Mouse (Mus musculus): ENCODE measurements around the gene Rbfox1.

Gene Rbfox1

DNA sequence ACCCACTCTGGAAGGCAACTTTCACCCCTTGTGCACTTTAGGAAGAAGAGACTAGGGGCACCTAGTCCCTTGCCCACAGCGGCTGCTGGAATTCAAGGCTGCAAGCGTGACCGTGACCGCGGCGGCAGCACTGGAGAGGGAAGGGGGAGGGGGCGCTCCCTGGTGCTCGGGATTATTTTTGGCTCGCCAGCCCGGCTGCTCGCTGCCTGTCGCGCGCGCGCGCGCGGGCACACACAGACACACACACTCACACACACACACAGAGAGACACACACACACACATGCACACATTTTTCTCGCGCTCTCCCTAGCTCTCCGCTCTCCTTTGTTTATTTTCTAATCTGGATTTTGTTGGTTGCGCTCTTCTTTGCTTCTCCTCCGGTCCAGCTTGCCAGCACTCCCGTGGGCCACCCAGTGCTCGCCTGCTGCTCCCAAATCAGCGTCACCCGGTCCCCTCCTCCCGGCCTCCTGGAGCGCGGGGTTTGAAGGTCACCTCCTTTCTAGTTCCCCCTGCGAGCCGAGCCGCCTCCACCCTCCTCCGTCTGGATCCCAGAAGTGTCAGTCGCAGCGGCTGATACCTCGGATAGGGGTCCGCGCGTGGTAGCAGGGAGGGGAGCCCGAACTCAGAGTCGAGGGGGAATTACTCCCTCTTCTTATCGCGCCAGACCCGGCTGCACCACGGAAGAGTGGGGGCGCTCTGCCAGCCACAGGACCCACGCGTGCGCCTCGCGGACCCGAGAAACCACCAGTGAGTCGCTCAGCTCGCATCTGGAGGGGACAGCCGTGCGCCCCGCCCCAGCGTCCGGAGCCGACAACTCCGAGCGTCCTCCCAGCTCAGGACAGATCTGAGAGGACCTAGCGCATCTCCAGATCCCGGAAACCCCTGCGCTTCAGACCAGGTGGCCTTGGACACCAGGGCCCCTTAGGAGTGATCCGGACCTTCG lies at the start of gene Rbfox1:
Gene Rbfox1 (plus strand): TSS at position 610 of the 944 bp plus-strand sequence.
- DNase-seq, result no peak

DNA sequence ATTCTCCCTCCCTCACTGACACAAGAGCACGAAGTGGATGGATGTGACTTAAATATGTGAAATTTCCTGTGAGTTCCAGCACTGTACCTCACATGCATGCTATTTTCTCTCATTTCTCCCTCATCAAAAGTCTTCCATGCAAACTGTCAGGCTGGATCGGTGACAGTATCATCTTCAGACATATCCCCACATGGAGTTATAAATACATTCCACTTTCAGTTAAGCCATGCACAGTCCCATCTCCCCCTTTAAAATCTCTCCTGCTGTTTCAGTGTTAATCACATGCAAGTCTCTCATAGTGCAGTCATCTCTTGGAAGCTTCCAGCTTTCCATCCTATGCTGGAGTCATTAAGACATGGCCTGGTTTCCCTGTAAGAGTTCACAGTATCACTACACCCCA lies 48.4 kb upstream of the Rbfox1 start:
- no peak for DNase-seq

DNA sequence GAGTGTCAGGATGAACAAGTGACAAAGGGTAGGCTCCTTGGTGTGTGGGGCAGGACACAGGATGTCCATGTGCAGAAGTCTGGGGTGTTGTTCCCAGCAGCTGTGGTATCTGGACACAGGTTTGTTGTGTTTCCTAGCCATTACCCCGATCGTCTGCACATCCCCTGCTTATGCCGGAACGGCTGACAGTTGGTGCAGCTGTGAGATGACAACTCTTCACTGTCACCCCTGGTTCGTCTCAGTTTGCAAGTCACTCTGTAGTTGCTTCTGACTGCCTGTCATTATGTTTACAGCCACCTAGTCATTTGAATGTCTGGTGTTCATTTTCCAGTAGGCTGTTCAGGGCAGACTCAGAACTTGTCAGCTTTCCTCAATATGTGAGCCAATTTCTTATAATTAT lies 44.0 kb upstream of the Rbfox1 start:
- no peak for DNase-seq

DNA sequence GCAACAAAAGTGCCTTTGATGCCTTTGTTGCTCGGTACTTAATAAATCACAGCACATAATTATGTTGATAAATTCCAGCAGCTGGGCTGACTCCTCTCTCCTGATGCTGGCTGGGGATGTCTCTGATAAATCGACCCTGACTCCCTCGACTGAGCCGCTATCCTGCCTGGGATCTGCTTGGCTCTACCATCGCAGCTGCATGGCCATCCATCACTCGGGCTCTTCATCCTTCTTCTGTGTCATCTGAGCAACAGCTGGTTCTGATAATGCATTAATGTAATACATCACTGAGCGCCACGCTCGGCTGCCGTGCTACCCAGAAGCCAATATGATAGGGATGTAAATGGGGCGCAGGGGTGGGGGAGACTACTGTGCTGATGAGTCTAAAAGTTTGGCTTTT lies 39.5 kb upstream of the Rbfox1 start:
- no peak for DNase-seq

DNA sequence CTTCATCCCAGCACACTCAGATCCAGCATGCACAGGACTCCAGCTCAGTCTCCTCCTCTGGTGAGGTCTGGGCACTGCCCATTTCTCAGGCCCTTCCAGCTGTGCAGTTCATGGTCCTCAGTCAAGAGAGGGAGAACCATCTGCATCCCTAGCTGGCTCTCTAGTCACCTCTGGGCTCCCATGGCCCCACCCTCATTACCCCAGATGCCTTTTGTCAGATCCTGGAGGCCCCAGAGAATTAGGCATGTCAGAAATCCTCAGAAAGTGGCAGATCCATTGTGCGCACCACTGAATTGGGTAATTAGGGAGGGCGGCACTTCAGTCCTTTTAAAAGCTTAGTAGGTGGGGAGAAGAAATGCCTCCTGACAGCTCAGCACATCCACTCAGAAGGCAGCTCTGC lies 32.1 kb upstream of the Rbfox1 start:
- no peak for DNase-seq

DNA sequence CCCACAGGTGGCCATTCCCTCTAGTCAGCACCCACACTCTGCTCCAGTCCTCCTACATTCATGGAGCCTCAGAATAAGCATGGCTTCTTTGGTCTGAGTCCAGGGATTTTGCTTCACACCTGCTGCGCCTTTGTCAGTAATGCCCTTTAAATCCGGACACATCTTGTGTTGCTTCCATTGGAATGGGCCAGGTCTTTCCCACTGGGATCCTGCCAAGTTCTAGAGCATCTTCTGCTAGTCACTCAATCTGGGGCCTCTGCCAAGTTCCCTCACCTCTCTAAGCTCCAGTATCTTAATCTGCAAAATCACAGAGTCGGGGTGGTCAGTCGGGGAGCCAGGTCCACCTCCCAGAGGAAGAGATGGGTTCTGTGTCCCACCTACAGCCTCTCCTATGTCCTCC lies 20.8 kb upstream of the Rbfox1 start:
- no peak for DNase-seq

DNA sequence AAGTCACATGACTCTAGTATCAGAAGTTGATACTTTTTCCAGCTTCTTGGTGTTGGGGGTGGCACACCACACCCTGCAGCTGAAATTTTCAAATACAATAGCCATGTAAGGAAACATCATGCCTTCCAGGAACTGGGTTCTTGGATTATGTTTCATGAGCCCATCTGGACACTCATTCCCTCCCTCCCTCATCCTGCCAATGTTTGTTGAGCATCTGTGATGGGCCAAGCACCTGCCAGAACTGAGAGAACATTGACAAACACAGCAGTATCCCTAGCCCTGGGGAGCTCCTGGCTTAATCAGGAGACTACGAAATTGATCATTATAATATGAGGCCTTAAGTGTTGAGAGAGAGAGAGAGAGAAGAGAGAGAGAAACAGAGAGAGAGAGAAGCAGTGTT lies 18.2 kb upstream of the Rbfox1 start:
- no peak for DNase-seq

DNA sequence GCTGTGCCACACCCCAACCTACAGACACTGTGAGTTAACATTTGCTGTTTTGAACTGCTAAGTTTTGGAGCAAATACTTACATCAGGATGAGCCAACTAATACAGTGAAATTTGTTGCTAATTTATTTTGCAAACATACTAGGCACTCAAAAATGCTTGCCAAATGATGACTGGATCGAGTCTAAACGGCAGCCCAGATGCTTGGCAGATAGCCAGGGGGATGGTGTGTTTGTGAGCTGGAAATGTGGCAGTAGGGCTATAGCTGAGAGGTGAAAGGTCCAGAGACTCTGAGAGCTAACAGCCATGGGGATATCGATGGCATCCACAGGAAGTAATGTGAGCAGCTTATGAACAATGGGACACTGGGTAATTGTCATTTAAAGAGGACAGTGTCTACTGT lies 14.8 kb upstream of the Rbfox1 start:
- DNase-seq, result no peak

DNA sequence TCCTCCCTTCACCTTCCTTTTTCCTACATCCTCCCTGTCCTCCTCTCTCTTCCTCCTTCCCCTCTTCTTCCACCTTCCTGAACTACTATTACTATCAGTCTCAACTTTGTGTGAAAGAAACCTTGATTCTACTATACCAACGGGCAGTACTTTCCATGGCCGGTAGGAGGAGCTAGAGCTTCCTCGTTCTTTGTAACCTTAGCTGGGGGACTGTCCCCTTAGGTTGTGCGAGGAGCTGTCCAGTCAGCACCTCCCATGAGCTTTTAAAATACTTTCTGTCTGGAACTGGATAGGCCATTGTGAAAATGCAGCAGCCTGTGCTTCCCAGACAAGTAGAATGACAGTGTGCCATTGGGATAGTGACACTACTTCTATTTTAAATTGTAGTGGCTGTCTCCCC lies 3.3 kb upstream of the Rbfox1 start:
- DNase-seq, result peak; percentile 6 to 23

DNA sequence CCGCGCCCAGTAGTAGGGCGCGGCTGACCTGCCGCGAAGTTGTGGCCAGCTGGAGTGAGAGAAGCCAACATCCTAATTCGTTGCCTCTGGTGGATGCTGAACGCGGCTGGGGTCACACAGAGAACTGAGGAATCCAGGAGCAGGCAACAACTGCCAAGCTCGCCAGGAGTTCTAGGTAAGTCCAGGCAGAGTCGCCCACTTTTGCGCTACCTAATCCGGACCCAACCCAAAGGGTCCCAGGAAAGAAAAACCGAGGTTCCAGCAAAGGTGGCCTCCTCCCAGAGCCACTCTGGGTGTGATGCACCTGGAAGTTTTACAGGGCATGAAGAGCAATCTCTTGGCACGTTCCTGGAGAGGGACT lies 515 bp downstream of the Rbfox1 start:
- DNase-seq, result no peak

DNA sequence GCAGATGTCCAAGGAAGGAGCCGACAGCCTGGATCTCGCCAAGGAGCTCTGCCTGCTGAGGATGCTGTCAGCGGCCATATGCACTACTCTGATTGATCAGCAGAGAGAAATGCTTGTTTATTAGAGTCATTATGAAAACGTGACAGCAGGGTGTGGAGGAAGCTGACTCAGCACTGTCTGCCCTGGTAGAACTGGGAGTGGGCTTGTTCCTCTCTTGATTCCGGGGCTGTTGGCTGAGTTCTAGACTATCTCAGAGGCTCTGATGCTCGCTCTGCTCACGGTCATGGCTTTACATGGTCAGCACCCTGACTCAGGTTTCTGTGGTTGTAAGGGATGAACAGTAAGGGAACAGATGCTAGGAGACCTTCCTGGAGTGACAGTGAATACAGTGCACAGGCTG lies 10.4 kb downstream of the Rbfox1 start:
- no peak for DNase-seq

DNA sequence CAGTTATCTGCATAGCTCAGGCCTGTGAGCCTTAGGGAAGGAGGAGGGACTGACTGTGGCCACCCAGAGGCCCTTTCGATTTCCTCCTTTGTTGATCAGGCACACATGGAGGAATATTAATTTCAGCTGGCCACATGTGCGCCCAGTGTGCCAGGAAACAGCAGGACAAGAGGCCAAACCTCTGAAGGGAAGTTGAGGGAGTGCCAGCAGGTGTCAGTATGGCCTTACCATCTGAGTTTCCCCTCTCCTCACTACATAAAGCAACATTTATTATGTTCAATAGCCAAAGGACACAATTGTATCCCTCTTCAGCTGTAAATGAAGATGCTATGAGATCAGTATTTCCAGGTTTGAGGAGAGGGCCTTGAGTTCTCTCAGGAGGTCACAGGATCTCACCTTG lies 13.2 kb downstream of the Rbfox1 start:
- DNase-seq, result no peak

DNA sequence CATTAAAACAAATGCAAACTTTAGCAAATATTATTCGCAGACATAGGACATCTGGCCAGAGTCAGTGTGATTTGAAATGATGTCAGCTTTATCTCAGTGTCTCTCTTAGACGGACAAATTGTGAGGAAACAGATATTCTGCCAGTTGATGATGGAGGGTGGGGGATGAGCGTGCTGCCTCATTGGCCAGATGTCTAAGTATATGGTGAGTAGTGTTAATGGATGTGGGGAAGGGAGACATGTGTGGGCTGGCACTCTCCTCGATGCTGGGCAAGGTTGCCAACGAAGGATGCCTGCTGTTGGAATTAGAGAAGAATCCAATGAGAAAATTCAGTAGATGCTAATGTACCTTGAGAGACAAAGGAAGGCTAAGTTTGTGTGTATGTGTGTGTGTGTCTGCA lies 25.6 kb downstream of the Rbfox1 start:
- DNase-seq, result no peak

DNA sequence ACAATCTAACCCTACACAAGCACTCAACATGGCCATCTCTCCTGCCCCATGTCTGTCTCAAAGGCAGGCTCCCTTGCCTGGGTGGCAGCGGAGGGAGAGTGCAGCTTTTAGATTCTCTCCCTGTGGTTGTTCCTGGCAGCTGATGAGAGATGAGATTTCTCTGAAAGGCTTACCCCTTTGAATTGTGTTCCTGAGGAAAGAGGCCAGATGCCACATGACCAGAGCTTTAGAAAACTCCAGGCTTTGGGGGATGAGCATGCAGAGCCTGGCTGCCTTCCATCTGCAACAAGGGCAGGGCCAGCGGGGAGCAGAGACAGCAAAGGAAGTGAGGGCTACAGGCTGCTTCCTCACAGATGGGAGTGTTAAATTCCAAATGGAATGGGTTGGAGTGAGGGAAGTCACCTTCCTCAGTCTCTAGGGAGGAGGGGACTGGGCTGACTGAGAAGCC lies 26.7 kb downstream of the Rbfox1 start:
- DNase-seq, result no peak

DNA sequence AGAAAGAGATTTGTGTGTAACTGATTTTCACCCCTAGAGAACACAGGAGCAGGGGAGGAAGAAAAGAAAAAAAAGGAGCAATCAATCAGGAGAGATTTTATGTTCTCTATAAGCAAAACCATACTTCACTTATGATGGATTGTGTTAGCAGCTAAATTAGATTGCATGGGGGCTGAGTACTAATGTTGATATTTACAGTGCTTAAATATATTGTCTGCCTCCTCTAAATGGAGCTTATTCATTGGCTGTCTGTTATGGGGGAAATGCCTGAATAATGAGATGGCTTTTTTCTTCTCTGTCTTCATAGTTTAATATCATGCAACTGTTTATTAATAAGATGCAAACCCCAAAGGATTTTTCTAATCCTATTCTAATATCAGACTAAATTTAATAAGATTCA lies 32.8 kb downstream of the Rbfox1 start:
- no peak for DNase-seq

DNA sequence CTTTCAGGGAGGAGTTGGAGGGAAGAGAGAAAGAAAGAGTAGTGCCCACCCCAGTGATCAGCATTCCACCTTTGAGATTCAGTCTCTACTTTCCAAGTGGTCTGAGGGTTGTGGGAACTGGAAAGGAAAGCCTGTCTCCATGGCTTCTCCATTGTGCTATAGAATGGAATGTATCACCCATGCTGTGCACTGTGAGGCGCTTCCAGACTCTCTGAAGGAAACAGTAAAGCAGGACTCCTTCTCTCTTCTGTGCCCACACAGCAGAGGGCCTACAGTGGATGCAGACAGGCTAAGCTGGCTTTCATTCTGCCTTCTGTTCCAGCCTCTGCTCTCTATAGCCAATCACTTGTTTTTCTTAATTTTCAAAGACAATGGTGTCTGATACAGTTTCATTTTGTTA lies 41.8 kb downstream of the Rbfox1 start:
- DNase-seq, result no peak

DNA sequence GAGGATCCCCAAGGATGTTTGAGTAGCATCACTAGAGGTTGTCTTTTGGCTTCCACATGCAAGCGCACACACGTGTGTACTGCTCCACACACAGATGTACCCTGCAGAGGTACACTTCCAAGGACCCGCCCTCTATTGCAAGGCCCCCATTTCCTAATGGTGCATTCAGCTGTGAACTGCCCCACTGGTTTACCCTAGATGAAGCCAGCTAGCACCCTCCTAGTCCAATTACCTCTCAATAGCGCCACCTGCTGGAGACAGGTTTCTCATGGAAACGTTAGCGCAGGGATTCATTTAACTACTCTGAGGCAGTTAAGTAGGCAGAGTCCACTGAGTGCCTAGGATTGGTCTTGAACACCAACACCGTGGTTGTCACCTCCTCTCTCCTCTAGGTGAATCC lies 46.5 kb downstream of the Rbfox1 start:
- peak; percentile 17 to 31 for DNase-seq

DNA sequence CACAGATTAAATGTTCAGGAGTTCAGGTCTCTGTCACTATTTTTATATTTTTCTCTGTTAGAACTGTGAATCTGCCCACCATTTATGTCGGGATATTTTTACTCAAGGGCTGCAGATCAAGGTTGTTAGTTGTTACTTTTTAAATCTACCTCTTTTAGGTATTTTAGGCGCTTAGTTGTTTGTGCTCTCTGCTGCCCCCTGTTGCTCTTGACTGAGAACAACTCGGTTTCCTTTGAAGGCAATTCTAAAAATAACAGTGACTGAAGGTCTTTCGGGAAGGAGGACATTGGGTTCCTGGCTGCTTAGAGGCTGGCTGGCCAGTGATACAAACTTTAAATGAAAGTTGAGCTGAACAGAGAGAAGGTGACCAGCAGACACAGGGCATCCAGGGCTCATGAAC lies 54.9 kb downstream of the Rbfox1 start:
- no peak for DNase-seq

DNA sequence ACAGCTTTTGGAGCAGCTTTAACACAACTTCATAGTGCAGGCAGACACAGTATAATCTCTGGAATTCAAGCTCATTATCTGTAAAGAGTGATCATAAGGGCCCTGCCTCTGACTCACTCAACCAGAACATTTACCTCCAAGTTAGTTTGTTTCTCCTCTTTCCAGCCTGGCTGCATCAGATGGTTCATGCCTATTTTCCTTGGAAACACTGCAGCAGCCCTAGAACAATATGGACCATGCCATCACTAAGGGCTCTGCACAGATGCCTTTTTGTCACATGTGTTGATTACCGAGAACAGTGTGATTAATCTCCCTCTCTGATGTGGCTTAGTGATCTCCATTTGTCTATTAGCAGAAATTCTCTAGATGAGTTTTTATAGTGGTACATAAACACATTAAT lies 60.5 kb downstream of the Rbfox1 start:
- DNase-seq, result no peak

DNA sequence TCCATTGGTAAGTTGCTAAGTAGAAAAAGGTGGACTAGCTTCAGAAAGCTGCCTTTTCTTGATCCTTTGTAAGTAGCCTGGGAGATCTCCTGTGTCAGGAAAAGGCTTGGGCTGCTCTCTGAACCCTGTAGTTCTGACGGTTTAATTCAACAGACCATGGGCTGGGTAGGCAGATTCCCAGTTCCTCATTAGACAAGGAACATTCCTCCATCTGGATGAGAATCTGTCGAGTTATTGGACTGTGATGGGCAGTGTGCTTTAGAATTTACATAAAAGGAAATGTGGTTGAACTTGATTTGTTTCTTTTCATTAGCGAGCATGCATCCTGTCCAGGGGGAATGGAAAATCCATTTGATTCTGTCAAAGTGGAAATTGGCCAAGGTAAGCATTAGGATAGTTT lies 68.0 kb downstream of the Rbfox1 start:
- DNase-seq, result no peak

DNA sequence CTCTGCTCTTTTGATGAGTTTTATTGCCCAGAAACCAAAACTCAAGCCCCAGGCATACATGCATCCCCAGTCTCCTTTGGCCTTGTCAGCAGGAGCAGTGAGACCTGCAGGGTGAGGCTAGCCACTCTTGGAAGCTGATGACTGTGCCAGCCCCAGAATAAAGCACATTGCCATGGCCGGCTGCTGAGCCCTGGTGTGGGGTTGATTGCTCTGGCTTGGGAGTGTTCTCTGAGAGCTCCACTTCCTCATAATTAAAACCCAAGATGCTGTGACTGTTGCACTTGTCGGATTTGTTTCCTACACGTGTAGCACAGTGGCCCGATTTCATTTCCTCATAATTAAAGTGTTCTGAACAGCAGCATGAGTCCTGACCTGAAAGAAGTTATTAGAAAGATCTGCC lies 72.3 kb downstream of the Rbfox1 start:
- no peak for DNase-seq

DNA sequence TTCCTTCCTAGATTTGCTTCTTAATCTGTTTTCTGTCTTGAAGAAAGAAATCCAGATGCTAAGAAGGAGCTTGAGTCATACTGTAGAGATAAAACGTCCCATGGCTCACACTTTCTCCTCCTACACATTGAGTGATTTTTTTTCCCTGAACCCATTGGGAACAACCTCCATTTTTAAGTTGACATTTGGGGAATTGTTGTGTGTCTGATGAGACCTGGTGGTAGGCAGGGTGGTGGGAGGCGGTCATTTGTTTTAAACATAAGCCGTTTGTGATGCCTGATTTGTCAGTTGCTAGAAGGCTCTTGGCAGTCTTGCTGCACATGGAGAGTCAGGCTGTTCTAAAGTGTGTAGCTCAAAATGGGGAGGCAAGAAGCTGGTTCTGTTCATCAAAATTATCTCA lies 76.6 kb downstream of the Rbfox1 start:
- DNase-seq, result no peak

DNA sequence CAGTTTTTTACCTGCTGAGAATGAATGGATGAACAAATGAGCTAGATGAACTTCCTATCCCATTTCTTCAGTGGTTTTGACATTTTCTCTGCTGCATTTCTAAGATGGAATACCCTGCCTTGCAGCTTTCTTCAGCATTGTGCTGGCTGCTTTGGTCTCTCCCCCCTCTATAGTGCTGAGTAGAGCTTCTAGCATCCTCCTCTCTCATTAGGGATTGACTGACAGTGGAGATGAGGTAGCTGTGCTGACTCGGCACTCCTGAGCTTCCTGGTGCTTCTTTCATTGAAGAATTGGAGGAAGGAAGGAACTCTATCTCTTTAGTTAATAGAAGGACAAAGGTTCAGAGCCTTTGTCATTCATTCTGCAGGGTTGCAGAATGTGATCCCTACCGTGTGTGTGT lies 89.0 kb downstream of the Rbfox1 start:
- no peak for DNase-seq

DNA sequence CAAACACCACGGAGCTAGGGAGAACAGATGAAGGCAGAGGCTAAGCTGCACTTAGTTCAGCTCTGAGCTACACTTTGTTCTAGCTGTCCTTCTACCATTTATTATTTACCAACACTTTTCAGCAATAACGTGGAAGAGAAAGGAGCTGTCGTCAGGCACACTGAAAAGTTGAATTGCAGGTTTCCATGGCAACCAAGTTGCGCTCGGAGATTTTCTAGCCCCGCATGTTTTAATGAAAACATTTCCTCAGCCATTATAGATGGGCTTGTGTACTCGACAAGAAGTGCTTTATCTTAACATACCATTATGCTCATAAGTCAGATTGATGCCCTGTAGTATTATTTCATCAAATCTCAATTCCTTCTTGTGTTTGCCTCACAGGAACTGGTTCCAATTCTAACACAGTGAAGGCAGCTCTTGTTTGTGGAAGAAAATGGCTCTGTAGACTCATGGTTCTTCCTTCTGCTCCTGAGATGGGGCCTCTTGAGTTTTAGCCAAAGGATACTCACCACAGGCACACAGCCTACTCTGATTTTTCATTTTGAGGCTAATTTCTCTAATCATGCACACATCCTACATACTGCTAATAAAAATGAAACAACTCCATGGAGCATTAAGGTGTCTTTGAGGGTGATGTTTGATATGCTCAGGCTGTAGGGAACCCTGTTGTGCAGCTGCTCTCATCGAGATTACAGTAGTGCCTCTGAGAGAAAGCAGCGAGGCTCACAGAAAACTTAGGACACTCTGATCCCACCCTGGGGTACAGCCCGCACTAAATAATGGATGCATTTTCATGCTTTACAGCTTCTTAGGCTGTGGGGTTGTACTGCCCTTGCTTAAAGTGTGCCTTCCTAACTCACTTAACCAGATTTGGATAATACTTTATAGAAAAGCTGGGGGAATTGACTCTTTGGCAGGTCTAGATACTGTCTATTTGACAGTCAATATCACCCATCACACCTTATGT lies 107.2 kb downstream of the Rbfox1 start:
- no peak for DNase-seq
